23 mouse cellular contexts compared by ENCODE assay signal in genomic region chr3:143861866-143862265, GRCm38 (mm10).
"Had no signal": no experiment of that assay in that cellular context is flagged by ENCODE, and none has a peak within 500 bp of the region (broad histone marks: within the 10 kb centered on the region; RNA-seq: fewer than 3 reads in every experiment).

No protein-coding gene starts in this region.

- H3K27me3 ChIP-seq: heart, embryonic 12.5 days; hindbrain, embryonic 13.5 days; hindbrain, embryonic 15.5 days; kidney, embryonic 15.5 days; limb, embryonic 13.5 days; limb, embryonic 15.5 days; liver, embryonic 12.5 days had no signal

- DNase-seq: gastrocnemius, postnatal 14 days; gastrocnemius, postnatal 36 days; heart, adult 18-20 months; heart, postnatal 10 days; kidney, adult 11 months; kidney, adult 2 months; kidney, adult 9 months; kidney, postnatal 14 days; kidney, postnatal 36 days; layer of hippocampus, adult 9-11 months; layer of hippocampus, postnatal 36 days; left cerebral cortex, postnatal 4 days had no signal

- H3K4me3 ChIP-seq: heart, embryonic 10.5 days; heart, embryonic 12.5 days; hindbrain, embryonic 13.5 days; hindbrain, embryonic 15.5 days; kidney, embryonic 15.5 days; limb, embryonic 13.5 days; limb, embryonic 15.5 days; liver, embryonic 12.5 days had no signal

- H3K36me3 ChIP-seq: heart, embryonic 10.5 days; heart, embryonic 12.5 days; hindbrain, embryonic 13.5 days; hindbrain, embryonic 15.5 days; kidney, embryonic 15.5 days; limb, embryonic 13.5 days; limb, embryonic 15.5 days; liver, embryonic 12.5 days had no signal

- H3K27ac ChIP-seq: heart, embryonic 10.5 days; hindbrain, embryonic 13.5 days; hindbrain, embryonic 15.5 days; hindbrain, postnatal 0 days; kidney, embryonic 15.5 days; kidney, postnatal 0 days; limb, embryonic 13.5 days; limb, embryonic 15.5 days; liver, embryonic 12.5 days; liver, embryonic 14.5 days had no signal

- H3K4me1 ChIP-seq: heart, embryonic 12.5 days; limb, embryonic 15.5 days; liver, embryonic 12.5 days had no signal
